In the genomic region with DNA sequence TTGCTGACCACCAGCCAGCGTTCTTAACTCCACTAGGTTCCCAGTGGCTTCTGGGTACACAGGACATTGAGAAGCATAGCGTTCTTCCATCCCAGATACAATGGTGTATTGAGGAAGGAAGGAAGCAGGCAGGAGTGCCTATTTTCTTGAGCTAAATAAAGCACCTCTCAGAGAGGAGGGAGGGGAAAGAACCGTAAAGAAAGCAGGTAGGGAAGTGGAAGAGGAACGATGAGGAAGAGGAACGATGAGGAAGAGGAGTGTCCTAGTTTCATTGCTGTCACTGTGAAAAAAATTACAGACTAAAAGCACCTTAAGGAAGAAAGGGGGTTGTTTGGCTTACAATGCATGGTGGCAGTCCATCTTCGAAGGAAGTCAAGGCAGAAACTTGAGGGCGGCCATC, we compare ENCODE assay signal across 20 mouse cellular contexts.
"Had no signal": no experiment of that assay in that cellular context is flagged by ENCODE, and none has a peak within 500 bp of the region (broad histone marks: within the 10 kb centered on the region; RNA-seq: fewer than 3 reads in every experiment).

No protein-coding gene starts in this region.

- H3K27ac ChIP-seq: liver, embryonic 13.5 days; liver, embryonic 15.5 days; lung, embryonic 15.5 days; midbrain, embryonic 13.5 days; midbrain, embryonic 15.5 days; neural tube, embryonic 13.5 days; neural tube, embryonic 15.5 days had no signal

- H3K4me3 ChIP-seq: liver, embryonic 13.5 days; liver, embryonic 15.5 days; lung, embryonic 15.5 days; midbrain, embryonic 13.5 days; midbrain, embryonic 15.5 days; myocyte; neural tube, embryonic 13.5 days; neural tube, embryonic 15.5 days had no signal

- H3K36me3 ChIP-seq: liver, embryonic 13.5 days; liver, embryonic 15.5 days; lung, embryonic 15.5 days; midbrain, embryonic 13.5 days; midbrain, embryonic 15.5 days; neural tube, embryonic 13.5 days; neural tube, embryonic 15.5 days had no signal

- H3K4me1 ChIP-seq: liver, embryonic 13.5 days; liver, embryonic 15.5 days; lung, embryonic 15.5 days; midbrain, embryonic 15.5 days; neural tube, embryonic 15.5 days had no signal

- DNase-seq: liver, embryonic 13.5 days; liver, postnatal 0 days; lung, adult 2 months; lung, postnatal 14 days; lung, postnatal 36 days; retina, postnatal 1 day; right cerebral cortex, adult 18-20 months; right cerebral cortex, postnatal 25 days; right cerebral cortex, postnatal 4 days; spleen, adult 18-20 months; thymus, adult 18-20 months; thymus, postnatal 14 days; thymus, postnatal 36 days had no signal

- H3K9me3 ChIP-seq: liver, embryonic 13.5 days; liver, embryonic 15.5 days; lung, embryonic 15.5 days; midbrain, embryonic 13.5 days; midbrain, embryonic 15.5 days; neural tube, embryonic 13.5 days; neural tube, embryonic 15.5 days had no signal

- H3K27me3 ChIP-seq: liver, embryonic 13.5 days; liver, embryonic 15.5 days; lung, embryonic 15.5 days; midbrain, embryonic 13.5 days; midbrain, embryonic 15.5 days; neural tube, embryonic 13.5 days; neural tube, embryonic 15.5 days had no signal

- ATAC-seq: liver, postnatal 0 days; midbrain, embryonic 13.5 days; midbrain, embryonic 15.5 days had no signal
